Mouse (Mus musculus): Measurements from ENCODE around the gene Sirt3. TPM values are rescaled to one million over a fixed set of nuclear protein-coding genes. Genes with fewer than 3 reads are reported as not detected.
A peak's percentile ranks its signal among the peaks of the same experiment; 100 is the strongest.
"Not testable (repeated sequence)": the region's sequence is repeated elsewhere in the genome, so short reads cannot be mapped to it uniquely, and the experiment has no call there.

Gene Sirt3
- total RNA-seq, 1 experiment from 2014 or later = 34.3 TPM

GRCm38 (mm10) chr7:140899121-140899520, 17.0 kb upstream of the Sirt3 start:
- no peak for ATAC-seq (replicated peaks; ENCODE audit: low read depth, poor library complexity, severe bottlenecking)

- ATAC-seq (replicated peaks; ENCODE audit: low read depth, poor library complexity, severe bottlenecking) = no peak
Observed at GRCm38 (mm10) chr7:140897863-140898262, 15.8 kb upstream of the Sirt3 start.

GRCm38 (mm10) chr7:140894611-140895010, 12.5 kb upstream of the Sirt3 start:
- ATAC-seq (replicated peaks; ENCODE audit: low read depth, poor library complexity, severe bottlenecking) = no peak

- ATAC-seq (replicated peaks; ENCODE audit: low read depth, poor library complexity, severe bottlenecking) = no peak
Observed at GRCm38 (mm10) chr7:140894031-140894430, 11.9 kb upstream of the Sirt3 start.

GRCm38 (mm10) chr7:140890636-140891035, 8.5 kb upstream of the Sirt3 start:
- not testable (repeated sequence) for ATAC-seq (replicated peaks; ENCODE audit: low read depth, poor library complexity, severe bottlenecking)

GRCm38 (mm10) chr7:140882469-140882803, 327 bp upstream of the Sirt3 start:
- peak; percentile 2; the same call in 1 of the 2 replicates for ATAC-seq (replicated peaks; ENCODE audit: low read depth, poor library complexity, severe bottlenecking)

GRCm38 (mm10) chr7:140880865-140881515, 1.1 kb downstream of the Sirt3 start:
- no peak for ATAC-seq (replicated peaks; ENCODE audit: low read depth, poor library complexity, severe bottlenecking)

GRCm38 (mm10) chr7:140880419-140880818, 1.7 kb downstream of the Sirt3 start:
- no peak for ATAC-seq (replicated peaks; ENCODE audit: low read depth, poor library complexity, severe bottlenecking)

- peak; percentile 46 for ATAC-seq (replicated peaks; ENCODE audit: low read depth, poor library complexity, severe bottlenecking)
Observed at GRCm38 (mm10) chr7:140879355-140879754, 2.8 kb downstream of the Sirt3 start.

GRCm38 (mm10) chr7:140877364-140877763, 4.7 kb downstream of the Sirt3 start:
- ATAC-seq (replicated peaks; ENCODE audit: low read depth, poor library complexity, severe bottlenecking) = peak; percentile 39

GRCm38 (mm10) chr7:140874224-140874623, 7.9 kb downstream of the Sirt3 start:
- peak; percentile 90 for ATAC-seq (replicated peaks; ENCODE audit: low read depth, poor library complexity, severe bottlenecking)

- ATAC-seq (replicated peaks; ENCODE audit: low read depth, poor library complexity, severe bottlenecking) = no peak
Observed at GRCm38 (mm10) chr7:140864761-140865160, 17.3 kb downstream of the Sirt3 start.

GRCm38 (mm10) chr7:140860728-140861127, 21.4 kb downstream of the Sirt3 start:
- no peak for ATAC-seq (replicated peaks; ENCODE audit: low read depth, poor library complexity, severe bottlenecking)

- no peak for ATAC-seq (replicated peaks; ENCODE audit: low read depth, poor library complexity, severe bottlenecking)
Observed at GRCm38 (mm10) chr7:140859997-140860396, 22.1 kb downstream of the Sirt3 start.

GRCm38 (mm10) chr7:140858746-140859145, 23.4 kb downstream of the Sirt3 start:
- no peak for ATAC-seq (replicated peaks; ENCODE audit: low read depth, poor library complexity, severe bottlenecking)

GRCm38 (mm10) chr7:140857550-140858505, 24.3 kb downstream of the Sirt3 start, which contains the start of gene Bet1l:
Gene Bet1l (minus strand): TSS chr7:140857577.
- ATAC-seq (replicated peaks; ENCODE audit: low read depth, poor library complexity, severe bottlenecking) = peak; percentile 16

- ATAC-seq (replicated peaks; ENCODE audit: low read depth, poor library complexity, severe bottlenecking) = peak; percentile 66
Observed at GRCm38 (mm10) chr7:140856785-140857549, 25.1 kb downstream of the Sirt3 start, which contains the start of gene Ric8a. Gene Ric8a (plus strand): TSS chr7:140856957.

- peak; percentile 66 for ATAC-seq (replicated peaks; ENCODE audit: low read depth, poor library complexity, severe bottlenecking)
Observed at GRCm38 (mm10) chr7:140855860-140856784, 26.0 kb downstream of the Sirt3 start, which contains the start of gene Gm45785. Gene Gm45785 (minus strand): TSS chr7:140856331.

- no peak for ATAC-seq (replicated peaks; ENCODE audit: low read depth, poor library complexity, severe bottlenecking)
Observed at GRCm38 (mm10) chr7:140855181-140855580, 26.9 kb downstream of the Sirt3 start.

All from common myeloid progenitor, adult 5-6 weeks (primary cell).